Mouse (Mus musculus) urinary bladder, adult 18-20 months (tissue): ENCODE measurements at regions not wholly inside any gene's neighbourhood (a gene's known extent, or its start where the extent isn't known, plus 50 kb on each side); places are given as distances from the start of the nearest gene placed in this dataset.

Source experiments
- DNase-seq, 2 experiments: peaks; one replicate each; pipeline ENCODE4 v3.0.0; 2022; ENCODE audit warnings: low spot score in 2 of 2, mixed read lengths in 2 of 2

DNA sequence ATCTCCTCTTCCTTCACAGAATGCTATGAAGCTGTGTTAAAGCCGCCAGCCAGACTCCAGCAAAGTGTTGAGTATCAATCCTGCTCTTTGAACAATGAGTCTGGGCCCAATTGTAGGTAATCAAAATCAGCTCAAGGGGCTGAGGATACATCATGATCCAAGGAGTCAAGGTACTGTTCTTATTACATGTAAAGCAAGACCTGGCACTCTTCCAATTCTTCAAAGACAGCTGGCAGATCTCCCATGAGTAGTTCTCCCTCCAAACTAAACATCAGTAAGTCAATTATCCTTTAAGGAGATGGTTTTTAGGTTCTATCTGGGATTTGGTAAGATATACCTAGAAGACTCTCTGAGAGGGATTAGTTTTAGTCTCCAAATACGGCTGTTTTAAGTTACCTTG is 76.5 kb upstream of the Pard3b start:
- no peak for DNase-seq

GRCm38 (mm10) chr1:61565471-61565870 is 73.2 kb upstream of the Pard3b start:
- no peak for DNase-seq

- DNase-seq = no peak
Observed at GRCm38 (mm10) chr1:61574276-61574675, 64.3 kb upstream of the Pard3b start.

GRCm38 (mm10) chr1:61576758-61577157 is 61.9 kb upstream of the Pard3b start:
- DNase-seq = no peak

DNA sequence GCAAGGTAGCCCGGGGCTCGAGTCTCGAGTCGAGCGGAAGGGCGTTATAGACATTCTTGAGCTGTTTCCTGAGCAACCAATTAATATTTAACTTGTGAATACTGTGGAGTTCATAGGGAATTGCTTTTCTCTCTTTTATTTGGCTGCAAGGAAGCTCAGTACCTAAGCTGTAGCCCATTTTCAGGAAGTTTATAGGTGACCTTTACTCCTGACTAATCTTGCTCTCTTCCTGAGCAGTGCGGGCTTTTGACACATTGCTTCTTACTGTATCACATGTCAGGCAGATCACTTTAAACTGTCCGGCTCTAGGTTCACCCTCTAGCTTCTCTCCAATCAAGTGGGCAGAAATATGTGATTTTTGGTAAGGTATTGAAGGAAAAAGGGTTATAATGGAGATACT is 51.4 kb upstream of the Pard3b start:
- no peak for DNase-seq
